ENCODE assay signal across 1 mouse cellular context in the genomic region with DNA sequence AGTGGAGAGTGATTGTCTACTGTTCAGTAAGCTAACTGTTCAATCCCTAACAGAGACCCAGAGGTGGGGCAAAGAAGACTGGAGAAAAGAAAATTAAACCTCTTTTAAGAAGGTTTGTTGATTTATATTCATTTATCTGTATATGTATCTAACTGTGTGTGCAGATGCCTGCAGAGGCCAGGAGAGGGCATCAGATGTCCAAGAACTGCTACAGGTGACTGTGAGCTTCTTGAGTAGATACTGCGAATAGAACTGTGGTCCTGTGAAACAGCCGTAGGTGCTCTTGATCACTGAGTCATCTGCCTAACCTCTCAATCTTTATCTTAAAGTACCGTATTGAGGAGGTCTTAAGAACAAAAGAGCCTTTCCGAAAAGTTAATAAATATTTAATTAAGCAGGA.
TF ChIP-seq lines count a peak whose summit lies in the region.

No protein-coding gene starts in this region.

TF ChIP-seq in ES-E14, 5 proteins besides CTCF, POLR2A, EP300 and RAD21 (continued from another document):
- no peak for TF ChIP-seq HCFC1 (IDR thresholded peaks at IDR 0.05; ENCODE audit: borderline replicate concordance, insufficient read depth, low read length)
- TF ChIP-seq MAFK (IDR thresholded peaks at IDR 0.05; ENCODE audit: insufficient read depth, low read depth, low read length): no peak
TF ChIP-seq in ES-E14: peak in this region for 1.
